Mouse (Mus musculus): ENCODE measurements at regions not wholly inside any gene's neighbourhood (a gene's known extent, or its start where the extent isn't known, plus 50 kb on each side); places are given as distances from the start of the nearest gene placed in this dataset.
A peak's percentile ranks its signal among the peaks of the same experiment; 100 is the strongest.

- no peak for TF ChIP-seq CTCF (IDR thresholded peaks at IDR 0.05; ENCODE audit: low read depth)
- H3K9me3 ChIP-seq (ENCODE audit: low read length): no peaks in the 10 kb centered on the region
- no peaks in the 10 kb centered on the region for H3K4me1 ChIP-seq (ENCODE audit: insufficient read depth)
- DNase-seq (peak; percentile 13), ATAC-seq (no peak)
- H3K9ac ChIP-seq: no peak overlapping the region
- no peak overlapping the region for H3K4me2 ChIP-seq (ENCODE audit: low read depth)
- H3K27me3 ChIP-seq (ENCODE audit: insufficient read depth, low read length): no peaks in the 10 kb centered on the region
- H3K27ac ChIP-seq (ENCODE audit: low read depth, low read length): no peak overlapping the region
- no peak overlapping the region for H3K4me3 ChIP-seq (ENCODE audit: low read depth, low read length)
- H3K36me3 ChIP-seq (ENCODE audit: insufficient read depth): no peaks in the 10 kb centered on the region
These were observed 1140.3 kb downstream of the Gm9008 start for GRCm38 (mm10) chr6:75357286-75357685.

- H3K4me3 ChIP-seq (ENCODE audit: low read depth, low read length): no peak overlapping the region
- H3K4me2 ChIP-seq (ENCODE audit: low read depth): no peak overlapping the region
- 60% methylated on average over 4 of the region's 4 CpGs for WGBS
- H3K36me3 ChIP-seq (ENCODE audit: insufficient read depth): no peaks in the 10 kb centered on the region
- no peak for TF ChIP-seq CTCF (IDR thresholded peaks at IDR 0.05; ENCODE audit: low read depth)
- no peak overlapping the region for H3K9ac ChIP-seq
- no peaks in the 10 kb centered on the region for H3K9me3 ChIP-seq (ENCODE audit: low read length)
- no peaks in the 10 kb centered on the region for H3K27me3 ChIP-seq (ENCODE audit: insufficient read depth, low read length)
- no peak for DNase-seq
- no peak overlapping the region for H3K27ac ChIP-seq (ENCODE audit: low read depth, low read length)
- H3K4me1 ChIP-seq (ENCODE audit: insufficient read depth): no peaks in the 10 kb centered on the region
- ATAC-seq: peak; percentile 77
These were observed 1156.5 kb downstream of the Gm9008 start for GRCm38 (mm10) chr6:75341055-75341454.
